Mouse (Mus musculus) kidney, embryonic 16.5 days (tissue): ENCODE data around the gene Btg2. TPM values are rescaled to one million over a fixed set of nuclear protein-coding genes. Genes with fewer than 3 reads are reported as not detected.

ENCODE experiments used
- ATAC-seq: fragments of 200-750 bp; cut with Nextera tagmentation; 2 replicates; pipeline ENCODE4 v1.8.0; 2017; ENCODE audit warnings: moderate TSS enrichment; ENCODE audit not compliant: low FRiP score, low TSS enrichment
- H3K27ac ChIP-seq: fragments of 300-500 bp; sonication (generic); 2 replicates; pipeline ENCODE4 v1.5.1; 2014; ENCODE audit warnings: low read length
- H3K27me3 ChIP-seq: fragments of 300-500 bp; sonication (generic); 2 replicates; pipeline ENCODE4 v1.6.1; 2014; ENCODE audit warnings: low read length, control low read depth, mixed read lengths; ENCODE audit not compliant: insufficient read depth
- H3K36me3 ChIP-seq: fragments of 300-500 bp; sonication (generic); 2 replicates; pipeline ENCODE4 v1.6.1; 2014; ENCODE audit warnings: low read length, control low read depth, mixed read lengths; ENCODE audit not compliant: insufficient read depth
- H3K4me1 ChIP-seq: fragments of 300-500 bp; sonication (generic); 2 replicates; pipeline ENCODE4 v1.6.1; 2014; ENCODE audit warnings: low read length, control low read depth, mixed read lengths; ENCODE audit not compliant: insufficient read depth
- H3K4me2 ChIP-seq: fragments of 300-500 bp; sonication (generic); replicated peaks from 2 replicates; pipeline ENCODE4 v1.6.1; 2014; ENCODE audit warnings: low read depth, low read length
- H3K4me3 ChIP-seq: fragments of 300-500 bp; sonication (generic); 2 replicates; pipeline ENCODE4 v1.5.1; 2014; ENCODE audit warnings: mild to moderate bottlenecking, low read length
- H3K9ac ChIP-seq: fragments of 300-500 bp; sonication (generic); replicated peaks from 2 replicates; pipeline ENCODE4 v1.6.1; 2014; ENCODE audit warnings: low read length
- H3K9me3 ChIP-seq: fragments of 300-500 bp; sonication (generic); 2 replicates; pipeline ENCODE4 v1.6.1; 2016; ENCODE audit warnings: low read length, control low read depth
- WGBS: fragments of 180-500 bp; shearing (Covaris S2); extraction: QIAGEN DNeasy Blood & Tissue Kit; methylation state at CpG from one replicate; pipeline ENCODE4 v1.1.7; 2014; 5-methylcytosine and 5-hydroxymethylcytosine counted together
- polyA plus RNA-seq: library from polyadenylated mRNA; unstranded; fragments of >200 nt; fragmentation: Nextera tagmentation; extraction: Ambion mirVana; gene quantifications from 2 replicates; pipeline ENCODE4 v1.2.1, GENCODE M21; 2015

Gene Btg2
- polyA plus RNA-seq, 1 experiment from 2014 or later = 38.2 TPM

- H3K9ac ChIP-seq = no peak overlapping the region
- ATAC-seq = no peak
- WGBS = 91% methylated on average over 3 of the region's 3 CpGs
- no peaks in the 10 kb centered on the region; the same call in 1 of the 2 replicates for H3K4me1 ChIP-seq
- no peaks in the 10 kb centered on the region for H3K36me3 ChIP-seq
- no peak overlapping the region for H3K4me3 ChIP-seq
- no peak overlapping the region for H3K4me2 ChIP-seq
- no peaks in the 10 kb centered on the region for H3K27me3 ChIP-seq
- no peaks in the 10 kb centered on the region for H3K9me3 ChIP-seq
- H3K27ac ChIP-seq = no peak overlapping the region
Measured at GRCm38 (mm10) chr1:134110015-134110414, 31.1 kb upstream of the Btg2 start.

GRCm38 (mm10) chr1:134107777-134108176 lies 28.9 kb upstream of the Btg2 start:
- 87% methylated on average over 7 of the region's 7 CpGs for WGBS
- Histone ChIP-seq H3K9me3 (no peaks in the 10 kb centered on the region), H3K36me3 (no peaks in the 10 kb centered on the region), H3K27ac (no peak overlapping the region), H3K4me3 (no peak overlapping the region), H3K4me1 (no peaks in the 10 kb centered on the region), H3K27me3 (no peaks in the 10 kb centered on the region), H3K9ac (no peak overlapping the region), H3K4me2 (no peak overlapping the region)
- no peak for ATAC-seq

GRCm38 (mm10) chr1:134106719-134107118 lies 27.8 kb upstream of the Btg2 start:
- H3K9ac ChIP-seq = no peak overlapping the region
- H3K27me3 ChIP-seq = no peaks in the 10 kb centered on the region
- H3K9me3 ChIP-seq = no peaks in the 10 kb centered on the region
- ATAC-seq = peak; percentile 49; the same call in 1 of the 2 replicates
- H3K36me3 ChIP-seq = no peaks in the 10 kb centered on the region
- H3K4me2 ChIP-seq = no peak overlapping the region
- no peaks in the 10 kb centered on the region for H3K4me1 ChIP-seq
- no peak overlapping the region for H3K4me3 ChIP-seq
- WGBS = 0% methylated on average over 5 of the region's 5 CpGs
- H3K27ac ChIP-seq = no peak overlapping the region

GRCm38 (mm10) chr1:134105764-134106430 lies 27.0 kb upstream of the Btg2 start:
- 42% methylated on average over 3 of the region's 3 CpGs for WGBS
- Histone ChIP-seq H3K27me3 (no peaks in the 10 kb centered on the region), H3K36me3 (no peaks in the 10 kb centered on the region), H3K9me3 (no peaks in the 10 kb centered on the region), H3K4me2 (no peak overlapping the region), H3K4me3 (no peak overlapping the region), H3K9ac (no peak overlapping the region), H3K4me1 (no peaks in the 10 kb centered on the region), H3K27ac (no peak overlapping the region)
- ATAC-seq = no peak

GRCm38 (mm10) chr1:134105043-134105763 lies 26.3 kb upstream of the Btg2 start:
- Histone ChIP-seq H3K27me3 (no peaks in the 10 kb centered on the region), H3K4me2 (no peak overlapping the region), H3K27ac (no peak overlapping the region), H3K9ac (no peak overlapping the region), H3K36me3 (no peaks in the 10 kb centered on the region), H3K9me3 (no peaks in the 10 kb centered on the region), H3K4me1 (peaks cover 3% of the 10 kb centered on the region), H3K4me3 (no peak overlapping the region)
- no peak for ATAC-seq
- WGBS = 73% methylated on average over 11 of the region's 11 CpGs

GRCm38 (mm10) chr1:134103861-134104260 lies 24.9 kb upstream of the Btg2 start:
- no peak overlapping the region for H3K4me3 ChIP-seq
- H3K9me3 ChIP-seq = no peaks in the 10 kb centered on the region
- 73% methylated on average over 5 of the region's 5 CpGs for WGBS
- ATAC-seq = no peak
- no peak overlapping the region for H3K4me2 ChIP-seq
- no peaks in the 10 kb centered on the region for H3K27me3 ChIP-seq
- peaks cover 14% of the 10 kb centered on the region for H3K4me1 ChIP-seq
- H3K27ac ChIP-seq = no peak overlapping the region
- no peak overlapping the region for H3K9ac ChIP-seq
- no peaks in the 10 kb centered on the region for H3K36me3 ChIP-seq

- no peak overlapping the region for H3K27ac ChIP-seq
- WGBS = 67% methylated on average over 3 of the region's 3 CpGs
- peaks cover 37% of the 10 kb centered on the region for H3K4me1 ChIP-seq
- no peak overlapping the region for H3K4me2 ChIP-seq
- H3K9me3 ChIP-seq = no peaks in the 10 kb centered on the region
- H3K4me3 ChIP-seq = no peak overlapping the region
- no peak overlapping the region for H3K9ac ChIP-seq
- ATAC-seq = no peak
- H3K36me3 ChIP-seq = no peaks in the 10 kb centered on the region
- H3K27me3 ChIP-seq = no peaks in the 10 kb centered on the region
Measured at GRCm38 (mm10) chr1:134101593-134101992, 22.7 kb upstream of the Btg2 start.

GRCm38 (mm10) chr1:134100928-134101327 lies 22.0 kb upstream of the Btg2 start:
- peaks cover 42% of the 10 kb centered on the region for H3K4me1 ChIP-seq
- no peak overlapping the region for H3K9ac ChIP-seq
- H3K27ac ChIP-seq = no peak overlapping the region; the same call in 1 of the 2 replicates
- no peak overlapping the region for H3K4me2 ChIP-seq
- H3K4me3 ChIP-seq = no peak overlapping the region
- no peaks in the 10 kb centered on the region for H3K36me3 ChIP-seq
- WGBS = 82% methylated on average over 4 of the region's 4 CpGs
- ATAC-seq = no peak
- H3K9me3 ChIP-seq = no peaks in the 10 kb centered on the region
- H3K27me3 ChIP-seq = no peaks in the 10 kb centered on the region

- Histone ChIP-seq H3K27ac (peak overlapping the region; percentile 97), H3K36me3 (no peaks in the 10 kb centered on the region), H3K4me1 (peaks cover 46% of the 10 kb centered on the region), H3K4me2 (no peak overlapping the region), H3K4me3 (no peak overlapping the region), H3K9me3 (no peaks in the 10 kb centered on the region), H3K9ac (peak overlapping the region; percentile 28; the same call in 1 of the 2 replicates), H3K27me3 (no peaks in the 10 kb centered on the region)
- ATAC-seq = no peak
- 81% methylated on average over 5 of the region's 5 CpGs for WGBS
Measured at GRCm38 (mm10) chr1:134100401-134100800, 21.5 kb upstream of the Btg2 start.
